Mouse (Mus musculus): ENCODE measurements around the gene Acer3. TPM values are rescaled to one million over a fixed set of nuclear protein-coding genes. Genes with fewer than 3 reads are reported as not detected.

Acer3 gene
- polyA plus RNA-seq, 1 experiment = 6.2 TPM

- DNase-seq (ENCODE audit: low read depth in 1 of 2, low spot score in 2 of 2) = no peak
- peaks cover 10% of the 10 kb centered on the region for H3K4me1 ChIP-seq (ENCODE audit: control insufficient read depth, insufficient read depth, insufficient read length)
Measured at GRCm38 (mm10) chr7:98160041-98160740, 160.8 kb downstream of the Acer3 start.

GRCm38 (mm10) chr7:98158481-98158880 lies 162.5 kb downstream of the Acer3 start:
- H3K27me3 ChIP-seq (ENCODE audit: control insufficient read depth, insufficient read depth, low read length) = no peaks in the 10 kb centered on the region
- DNase-seq (ENCODE audit: low read depth in 1 of 2, low spot score in 2 of 2) = no peak
- H3K4me1 ChIP-seq (ENCODE audit: control insufficient read depth, insufficient read depth, insufficient read length) = no peaks in the 10 kb centered on the region
- H3K4me3 ChIP-seq (ENCODE audit: extremely low read depth, insufficient read depth, insufficient read length) = no peak overlapping the region
- whole genome bisulfite sequencing = 80% methylated on average over 8 of the region's 8 CpGs
- H3K36me3 ChIP-seq (ENCODE audit: control insufficient read depth, insufficient read depth, low read length) = no peaks in the 10 kb centered on the region
- no peak for TF ChIP-seq CTCF (IDR thresholded peaks at IDR 0.05; ENCODE audit: extremely low read depth, insufficient read depth, insufficient read length, insufficient replicate concordance)
- H3K27ac ChIP-seq (ENCODE audit: insufficient read depth, low read length) = no peak overlapping the region

More at GRCm38 (mm10) chr7:98160041-98160740, 160.8 kb downstream of the Acer3 start:
- 51% methylated on average over 8 of the region's 8 CpGs for WGBS
- H3K4me3 ChIP-seq (ENCODE audit: extremely low read depth, insufficient read depth, insufficient read length) = no peak overlapping the region
- no peak overlapping the region for H3K27ac ChIP-seq (ENCODE audit: insufficient read depth, low read length)
- H3K36me3 ChIP-seq (ENCODE audit: control insufficient read depth, insufficient read depth, low read length) = no peaks in the 10 kb centered on the region
- H3K27me3 ChIP-seq (ENCODE audit: control insufficient read depth, insufficient read depth, low read length) = no peaks in the 10 kb centered on the region
- TF ChIP-seq CTCF (IDR thresholded peaks at IDR 0.05; ENCODE audit: extremely low read depth, insufficient read depth, insufficient read length, insufficient replicate concordance) = no peak
- no peak for TF ChIP-seq POLR2A (IDR thresholded peaks at IDR 0.05; ENCODE audit: low read depth, low read length)

GRCm38 (mm10) chr7:98157636-98158332 lies 163.2 kb downstream of the Acer3 start:
- no peak for TF ChIP-seq CTCF (IDR thresholded peaks at IDR 0.05; ENCODE audit: extremely low read depth, insufficient read depth, insufficient read length, insufficient replicate concordance)
- no peak for TF ChIP-seq POLR2A (IDR thresholded peaks at IDR 0.05; ENCODE audit: low read depth, low read length)
- H3K27ac ChIP-seq (ENCODE audit: insufficient read depth, low read length) = no peak overlapping the region
- no peak overlapping the region for H3K4me3 ChIP-seq (ENCODE audit: extremely low read depth, insufficient read depth, insufficient read length)
- H3K36me3 ChIP-seq (ENCODE audit: control insufficient read depth, insufficient read depth, low read length) = no peaks in the 10 kb centered on the region
- WGBS = 73% methylated on average over 5 of the region's 5 CpGs
- no peak for DNase-seq (ENCODE audit: low read depth in 1 of 2, low spot score in 2 of 2)
- H3K4me1 ChIP-seq (ENCODE audit: control insufficient read depth, insufficient read depth, insufficient read length) = no peaks in the 10 kb centered on the region
- no peaks in the 10 kb centered on the region for H3K27me3 ChIP-seq (ENCODE audit: control insufficient read depth, insufficient read depth, low read length)

Other genes with a start within 250 kb of the Acer3 start
- gene Myo7a, start 201.7 kb downstream of the Acer3 start, polyA plus RNA-seq (2012; rRNA removed) = 24.3 and 28.1 TPM in 2 replicates
- 0.59 and 0.60 TPM in 2 replicates for gene Omp, start 175.7 kb downstream of the Acer3 start, polyA plus RNA-seq (2012; rRNA removed)
- 10.0 and 12.0 TPM in 2 replicates for gene Capn5, start 142.9 kb downstream of the Acer3 start, polyA plus RNA-seq (2012; rRNA removed)
- gene B3gnt6, start 121.7 kb downstream of the Acer3 start, polyA plus RNA-seq (2012; rRNA removed) = 0.09 and 0.22 TPM in 2 replicates
- gene Tsku, start 40.1 kb upstream of the Acer3 start, polyA plus RNA-seq (2012; rRNA removed) = 9.4 and 12.0 TPM in 2 replicates
- not detected in 2 replicates for gene Gucy2d, start 119.2 kb upstream of the Acer3 start, polyA plus RNA-seq (2012; rRNA removed)
- gene Lrrc32, start 168.1 kb upstream of the Acer3 start, polyA plus RNA-seq (2012; rRNA removed) = 11.2 and 12.8 TPM in 2 replicates

Data from spleen, adult 2 months (tissue).